Mouse (Mus musculus): Measurements from ENCODE around the gene Ppard.

DNA sequence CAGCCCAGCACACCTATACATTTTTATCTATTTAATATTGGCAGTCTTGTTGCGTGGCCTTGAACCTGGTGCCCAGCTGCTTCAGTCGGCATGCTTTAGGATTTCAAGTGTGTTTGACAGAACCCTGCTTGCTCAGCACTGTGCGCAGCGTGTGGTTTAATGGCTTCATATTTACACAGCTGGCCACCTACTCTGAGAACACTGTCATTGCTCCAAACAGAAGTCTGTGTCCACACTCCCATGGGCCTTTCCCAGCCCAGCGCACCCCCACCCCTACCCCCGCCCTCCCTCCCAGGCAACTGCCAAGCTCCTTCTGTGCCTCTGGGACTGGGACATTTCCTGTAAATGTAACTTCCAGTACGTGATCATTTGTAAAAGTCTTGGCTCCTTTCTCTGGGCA lies 20.7 kb downstream of the Ppard start:
- TF ChIP-seq POLR2A (IDR thresholded peaks at IDR 0.05; ENCODE audit: borderline replicate concordance, insufficient read depth, low read length) (no peak), CTCF (IDR thresholded peaks at IDR 0.05; ENCODE audit: borderline replicate concordance, insufficient read depth, low read depth, low read length) (no peak)
